Mouse (Mus musculus) hindbrain, embryonic 10.5 days (tissue): ENCODE measurements around the gene Cers6. TPM values are rescaled to one million over a fixed set of nuclear protein-coding genes. Genes with fewer than 3 reads are reported as not detected.

ENCODE experiments used
- DNase-seq: peaks from one replicate; pipeline ENCODE4 v3.0.0-alpha.2; 2017; ENCODE audit warnings: low spot score
- H3K27ac ChIP-seq: fragments of 300-500 bp; sonication (generic); 2 replicates; pipeline ENCODE4 v1.5.1; 2016; ENCODE audit warnings: mild to moderate bottlenecking, moderate library complexity
- H3K27me3 ChIP-seq: fragments of 300-500 bp; sonication (generic); 2 replicates; pipeline ENCODE4 v1.6.1; 2016; ENCODE audit warnings: mild to moderate bottlenecking; ENCODE audit not compliant: poor library complexity, insufficient read depth, severe bottlenecking
- H3K36me3 ChIP-seq: fragments of 300-500 bp; sonication (generic); 2 replicates; pipeline ENCODE4 v1.6.1; 2016; ENCODE audit warnings: mild to moderate bottlenecking, moderate library complexity
- H3K4me1 ChIP-seq: fragments of 300-500 bp; sonication (generic); replicated peaks from 2 replicates; pipeline ENCODE4 v1.6.1; 2016; ENCODE audit warnings: mild to moderate bottlenecking
- H3K4me3 ChIP-seq: fragments of 300-500 bp; sonication (generic); 2 replicates; pipeline ENCODE4 v1.5.1; 2016; ENCODE audit warnings: mild to moderate bottlenecking, moderate library complexity
- H3K9me3 ChIP-seq: fragments of 300-500 bp; sonication (generic); 2 replicates; pipeline ENCODE4 v1.6.1; 2016; ENCODE audit warnings: mild to moderate bottlenecking, moderate library complexity
- WGBS: fragments of 180-500 bp; shearing (Covaris S2); methylation state at CpG from one replicate; pipeline ENCODE4 v1.1.7; 2016; 5-methylcytosine and 5-hydroxymethylcytosine counted together
- polyA plus RNA-seq: library from polyadenylated mRNA; unstranded; fragments of >200 nt; fragmentation: Nextera tagmentation; extraction: Ambion mirVana; gene quantifications from 2 replicates; pipeline ENCODE4 v1.2.1, GENCODE M21; 2016

Cers6 gene
- 30.9 and 36.8 TPM in 2 replicates for polyA plus RNA-seq

GRCm38 (mm10) chr2:68860904-68861685, at the start of gene Cers6:
Gene Cers6, plus strand, starts transcription at chr2:68861441.
- peaks cover 35% of the 10 kb centered on the region for H3K4me1 ChIP-seq
- WGBS = under 1% methylated on average over 53 of the region's 53 CpGs
- H3K27me3 ChIP-seq = peaks cover 15% of the 10 kb centered on the region
- H3K4me3 ChIP-seq = peak within 1 kb of the TSS; percentile 85
- peak within 1 kb of the TSS; percentile 95 for H3K27ac ChIP-seq
- no peaks in the 10 kb centered on the region for H3K36me3 ChIP-seq
- H3K9me3 ChIP-seq = no peaks in the 10 kb centered on the region
- peak; percentile 96 for DNase-seq

GRCm38 (mm10) chr2:68814409-68814808, 46.8 kb upstream of the Cers6 start:
- DNase-seq = no peak
- Histone ChIP-seq H3K36me3 (no peaks in the 10 kb centered on the region), H3K4me3 (no peak overlapping the region), H3K4me1 (peaks cover 7% of the 10 kb centered on the region; the same call in 1 of the 2 replicates), H3K9me3 (no peaks in the 10 kb centered on the region), H3K27ac (no peak overlapping the region), H3K27me3 (no peaks in the 10 kb centered on the region)
- 41% methylated on average over 2 of the region's 2 CpGs for WGBS

- no peaks in the 10 kb centered on the region for H3K9me3 ChIP-seq
- no peak overlapping the region for H3K27ac ChIP-seq
- no peak overlapping the region for H3K4me3 ChIP-seq
- peaks cover 14% of the 10 kb centered on the region for H3K4me1 ChIP-seq
- no peaks in the 10 kb centered on the region for H3K36me3 ChIP-seq
- H3K27me3 ChIP-seq = no peaks in the 10 kb centered on the region
- WGBS = 73% methylated on average over 4 of the region's 4 CpGs
- no peak for DNase-seq
Measured at GRCm38 (mm10) chr2:68819040-68819439, 42.2 kb upstream of the Cers6 start.

- H3K27me3 ChIP-seq = no peaks in the 10 kb centered on the region
- WGBS = 68% methylated on average over 4 of the region's 4 CpGs
- no peak overlapping the region for H3K27ac ChIP-seq
- DNase-seq = no peak
- H3K36me3 ChIP-seq = no peaks in the 10 kb centered on the region
- no peak overlapping the region for H3K4me3 ChIP-seq
- no peaks in the 10 kb centered on the region for H3K9me3 ChIP-seq
- H3K4me1 ChIP-seq = peaks cover 14% of the 10 kb centered on the region
Measured at GRCm38 (mm10) chr2:68822152-68822887, 38.9 kb upstream of the Cers6 start.

GRCm38 (mm10) chr2:68825326-68826020, 35.8 kb upstream of the Cers6 start:
- H3K27ac ChIP-seq = no peak overlapping the region
- H3K4me3 ChIP-seq = no peak overlapping the region
- H3K36me3 ChIP-seq = no peaks in the 10 kb centered on the region
- DNase-seq = no peak
- no peaks in the 10 kb centered on the region for H3K27me3 ChIP-seq
- peaks cover 7% of the 10 kb centered on the region for H3K4me1 ChIP-seq
- 69% methylated on average over 7 of the region's 7 CpGs for WGBS
- H3K9me3 ChIP-seq = no peaks in the 10 kb centered on the region

- Histone ChIP-seq H3K4me3 (no peak overlapping the region), H3K27ac (no peak overlapping the region), H3K4me1 (no peaks in the 10 kb centered on the region), H3K27me3 (no peaks in the 10 kb centered on the region), H3K9me3 (no peaks in the 10 kb centered on the region), H3K36me3 (no peaks in the 10 kb centered on the region)
- no peak for DNase-seq
- WGBS = 90% methylated on average over 5 of the region's 5 CpGs
Measured at GRCm38 (mm10) chr2:68843330-68843729, 17.9 kb upstream of the Cers6 start.

GRCm38 (mm10) chr2:68844530-68844929, 16.7 kb upstream of the Cers6 start:
- 0 out of 2 replicates have a peak, but pooled peaks cover 5% of the 10 kb centered on the region for H3K4me1 ChIP-seq
- no peak overlapping the region for H3K27ac ChIP-seq
- 95% methylated on average over 2 of the region's 2 CpGs for WGBS
- no peak overlapping the region for H3K4me3 ChIP-seq
- H3K27me3 ChIP-seq = no peaks in the 10 kb centered on the region
- H3K36me3 ChIP-seq = no peaks in the 10 kb centered on the region
- no peak for DNase-seq
- no peaks in the 10 kb centered on the region for H3K9me3 ChIP-seq

- Histone ChIP-seq H3K27me3 (no peaks in the 10 kb centered on the region), H3K4me3 (no peak overlapping the region), H3K36me3 (no peaks in the 10 kb centered on the region), H3K9me3 (no peaks in the 10 kb centered on the region), H3K27ac (no peak overlapping the region), H3K4me1 (0 out of 2 replicates have a peak, but pooled peaks cover 5% of the 10 kb centered on the region)
- DNase-seq = no peak
- 88% methylated on average over 13 of the region's 13 CpGs for WGBS
Measured at GRCm38 (mm10) chr2:68845002-68845740, 16.1 kb upstream of the Cers6 start.

- DNase-seq = no peak
- no peaks in the 10 kb centered on the region for H3K9me3 ChIP-seq
- H3K27ac ChIP-seq = no peak overlapping the region
- H3K27me3 ChIP-seq = peaks cover 15% of the 10 kb centered on the region
- peak overlapping the region; percentile 85 for H3K4me3 ChIP-seq
- H3K36me3 ChIP-seq = no peaks in the 10 kb centered on the region
- H3K4me1 ChIP-seq = peaks cover 35% of the 10 kb centered on the region
- 69% methylated on average over 2 of the region's 2 CpGs for WGBS
Measured at GRCm38 (mm10) chr2:68860391-68860790, 850 bp upstream of the Cers6 start.

GRCm38 (mm10) chr2:68861721-68862463, 651 bp downstream of the Cers6 start:
- Histone ChIP-seq H3K4me3 (peak overlapping the region; percentile 85), H3K9me3 (no peaks in the 10 kb centered on the region), H3K27me3 (peaks cover 15% of the 10 kb centered on the region), H3K27ac (peak overlapping the region; percentile 95), H3K4me1 (peaks cover 35% of the 10 kb centered on the region), H3K36me3 (no peaks in the 10 kb centered on the region)
- under 1% methylated on average over 64 of the region's 64 CpGs for WGBS
- DNase-seq = peak; percentile 72

GRCm38 (mm10) chr2:68862464-68863266, 1.4 kb downstream of the Cers6 start:
- WGBS = 6% methylated on average over 15 of the region's 15 CpGs
- no peak for DNase-seq
- peak overlapping the region; percentile 85 for H3K4me3 ChIP-seq
- H3K27me3 ChIP-seq = peaks cover 15% of the 10 kb centered on the region
- H3K9me3 ChIP-seq = no peaks in the 10 kb centered on the region
- H3K4me1 ChIP-seq = peaks cover 35% of the 10 kb centered on the region
- peak overlapping the region; percentile 95 for H3K27ac ChIP-seq
- no peaks in the 10 kb centered on the region for H3K36me3 ChIP-seq
